Mouse (Mus musculus) liver, embryonic 12.5 days (tissue): ENCODE measurements around the gene Morc4. TPM values are rescaled to one million over a fixed set of nuclear protein-coding genes. Genes with fewer than 3 reads are reported as not detected.

ENCODE experiments used
- ATAC-seq: fragments of 200-750 bp; cut with Nextera tagmentation; 2 replicates; pipeline ENCODE4 v1.8.0; 2017; ENCODE audit warnings: moderate number of reproducible peaks, mild to moderate bottlenecking, moderate library complexity
- H3K27ac ChIP-seq: fragments of 300-500 bp; sonication (generic); 2 replicates; pipeline ENCODE4 v1.5.1; 2016; ENCODE audit warnings: mild to moderate bottlenecking
- H3K27me3 ChIP-seq: fragments of 300-500 bp; sonication (generic); replicated peaks from 2 replicates; pipeline ENCODE4 v1.6.1; 2016; ENCODE audit warnings: mild to moderate bottlenecking, moderate library complexity
- H3K36me3 ChIP-seq: fragments of 300-500 bp; sonication (generic); 2 replicates; pipeline ENCODE4 v1.6.1; 2016; ENCODE audit warnings: mild to moderate bottlenecking, moderate library complexity
- H3K4me1 ChIP-seq: fragments of 300-500 bp; sonication (generic); 2 replicates; pipeline ENCODE4 v1.6.1; 2016
- H3K4me2 ChIP-seq: fragments of 300-500 bp; sonication (generic); 2 replicates; pipeline ENCODE4 v1.6.1; 2016; ENCODE audit warnings: mild to moderate bottlenecking, moderate library complexity
- H3K4me3 ChIP-seq: fragments of 300-500 bp; sonication (generic); 2 replicates; pipeline ENCODE4 v1.5.1; 2016; ENCODE audit warnings: mild to moderate bottlenecking, moderate library complexity
- H3K9ac ChIP-seq: fragments of 300-500 bp; sonication (generic); 2 replicates; pipeline ENCODE4 v1.6.1; 2016; ENCODE audit warnings: mild to moderate bottlenecking, moderate library complexity
- H3K9me3 ChIP-seq: fragments of 300-500 bp; sonication (generic); replicated peaks from 2 replicates; pipeline ENCODE4 v1.6.1; 2016; ENCODE audit warnings: mild to moderate bottlenecking, moderate library complexity
- WGBS: fragments of 180-500 bp; shearing (Covaris S2); methylation state at CpG from one replicate; pipeline ENCODE4 v1.1.7; 2016; ENCODE audit not compliant: insufficient replicate concordance; 5-methylcytosine and 5-hydroxymethylcytosine counted together
- polyA plus RNA-seq: library from polyadenylated mRNA; unstranded; fragments of >200 nt; fragmentation: Nextera tagmentation; extraction: Ambion mirVana; gene quantifications from 2 replicates; pipeline ENCODE4 v1.2.1, GENCODE M21; 2016

Gene Morc4
- polyA plus RNA-seq, 1 experiment from 2014 or later = 16.2 TPM

DNA sequence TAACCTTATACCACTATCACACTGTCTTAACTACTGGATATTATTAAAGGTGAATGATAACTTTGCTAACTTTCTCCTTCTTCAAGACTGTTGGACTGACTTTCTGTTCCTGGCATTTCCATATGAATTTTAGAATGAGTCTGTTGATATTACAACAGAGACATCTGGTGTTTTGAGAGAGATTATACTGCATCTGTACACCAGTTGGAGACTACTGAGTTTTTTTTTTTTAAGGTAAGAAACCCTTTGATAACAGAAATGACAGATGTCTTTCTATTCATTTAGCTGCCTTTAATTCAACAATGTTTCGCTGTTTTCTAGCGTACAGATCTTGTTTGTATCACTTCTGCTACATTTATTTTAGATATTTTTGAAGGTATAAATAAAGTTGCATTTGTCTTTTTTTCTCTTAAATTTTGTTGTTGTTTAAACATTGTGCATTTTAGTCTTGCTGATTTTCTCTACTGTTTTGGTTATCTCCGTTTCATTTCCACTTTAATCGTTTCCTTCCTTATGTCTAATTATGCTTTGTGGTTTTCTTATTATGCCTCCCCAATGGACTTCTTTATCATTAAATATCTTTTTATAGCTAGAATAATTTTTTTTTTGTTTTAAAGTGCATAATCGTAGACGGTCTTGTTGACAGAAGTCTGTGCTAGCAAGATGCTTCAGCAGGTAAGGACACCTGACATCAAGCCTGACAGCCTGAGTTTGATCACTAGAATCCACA, 42.9 kb downstream of the Morc4 start:
- no peak overlapping the region for H3K27ac ChIP-seq
- H3K9ac ChIP-seq = no peak overlapping the region
- no peaks in the 10 kb centered on the region for H3K36me3 ChIP-seq
- H3K9me3 ChIP-seq = no peaks in the 10 kb centered on the region
- no peaks in the 10 kb centered on the region for H3K27me3 ChIP-seq
- peaks cover 12% of the 10 kb centered on the region; the same call in 1 of the 2 replicates for H3K4me1 ChIP-seq
- no peak for ATAC-seq
- H3K4me3 ChIP-seq = no peak overlapping the region
- H3K4me2 ChIP-seq = no peak overlapping the region
- 77% methylated on average over 6 of the region's 6 CpGs for WGBS

- H3K36me3 ChIP-seq = no peaks in the 10 kb centered on the region
- ATAC-seq = no peak
- no peaks in the 10 kb centered on the region for H3K27me3 ChIP-seq
- no peak overlapping the region for H3K27ac ChIP-seq
- WGBS = 26% methylated on average over 4 of the region's 4 CpGs
- no peak overlapping the region for H3K9ac ChIP-seq
- no peak overlapping the region for H3K4me2 ChIP-seq
- no peaks in the 10 kb centered on the region for H3K9me3 ChIP-seq
- H3K4me3 ChIP-seq = no peak overlapping the region
- H3K4me1 ChIP-seq = peaks cover 12% of the 10 kb centered on the region; the same call in 1 of the 2 replicates
Measured at GRCm38 (mm10) chrX:139826926-139827325, 44.6 kb downstream of the Morc4 start.

GRCm38 (mm10) chrX:139825402-139825801, 46.1 kb downstream of the Morc4 start:
- no peak overlapping the region for H3K9ac ChIP-seq
- H3K4me2 ChIP-seq = no peak overlapping the region
- no peak overlapping the region for H3K4me3 ChIP-seq
- H3K36me3 ChIP-seq = no peaks in the 10 kb centered on the region
- no peaks in the 10 kb centered on the region for H3K9me3 ChIP-seq
- no peak overlapping the region for H3K27ac ChIP-seq
- WGBS = 85% methylated on average over 1 of the region's 1 CpGs
- H3K4me1 ChIP-seq = peaks cover 12% of the 10 kb centered on the region; the same call in 1 of the 2 replicates
- no peak for ATAC-seq
- H3K27me3 ChIP-seq = no peaks in the 10 kb centered on the region

DNA sequence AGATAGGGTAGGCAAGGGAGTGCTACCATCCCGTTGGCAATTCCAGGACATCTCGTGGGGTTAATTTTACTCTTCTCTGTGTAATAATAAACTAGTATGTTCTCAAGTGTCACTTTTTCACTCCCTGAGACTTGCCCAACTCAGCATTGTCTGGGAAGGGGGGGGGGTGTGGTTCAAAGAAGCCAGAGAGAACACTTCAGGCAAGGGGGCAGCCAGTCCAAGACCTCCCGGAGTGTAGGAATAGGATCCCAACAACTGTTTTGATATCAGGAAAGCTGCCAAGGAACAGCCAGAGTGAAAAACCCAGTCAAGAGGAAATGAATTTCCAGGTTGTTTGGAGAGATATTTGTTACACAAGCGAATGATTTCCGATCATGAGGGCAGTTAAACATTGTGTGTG, 56.3 kb downstream of the Morc4 start:
- no peak overlapping the region for H3K9ac ChIP-seq
- no peaks in the 10 kb centered on the region for H3K9me3 ChIP-seq
- H3K27ac ChIP-seq = no peak overlapping the region
- H3K36me3 ChIP-seq = no peaks in the 10 kb centered on the region
- no peak for ATAC-seq
- no peak overlapping the region for H3K4me3 ChIP-seq
- no peaks in the 10 kb centered on the region; the same call in 1 of the 2 replicates for H3K27me3 ChIP-seq
- H3K4me1 ChIP-seq = peaks cover 38% of the 10 kb centered on the region
- H3K4me2 ChIP-seq = no peak overlapping the region
- 63% methylated on average over 5 of the region's 5 CpGs for WGBS

DNA sequence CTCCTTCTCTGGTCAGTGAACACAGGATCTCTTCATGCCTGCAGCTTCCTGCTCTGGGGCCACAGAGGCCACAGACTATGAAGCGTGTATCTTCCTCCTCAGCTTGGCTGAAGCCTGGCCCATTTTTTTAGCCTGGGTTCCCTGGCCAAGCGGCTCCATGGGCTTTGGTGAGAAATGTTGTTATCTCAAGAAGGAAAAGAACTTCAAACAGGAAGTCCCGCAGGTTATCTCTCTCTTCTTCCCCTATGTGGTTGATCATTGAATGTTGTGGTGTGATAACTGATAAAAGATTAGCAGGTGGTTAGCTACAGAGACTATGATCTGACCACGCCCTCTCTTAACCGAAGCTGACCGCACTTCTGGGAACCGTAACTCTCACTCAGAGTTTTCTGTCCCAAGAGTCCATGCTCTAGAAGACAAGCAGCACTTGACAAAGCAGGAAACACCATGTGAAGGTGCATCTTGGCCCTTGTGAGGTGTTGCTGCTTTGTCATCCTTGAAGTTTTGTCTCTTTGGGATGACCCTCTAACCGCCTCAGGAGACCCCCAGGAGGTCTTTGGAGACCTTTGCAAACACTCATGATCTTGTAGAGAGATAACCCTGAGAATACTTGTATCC, 57.4 kb downstream of the Morc4 start:
- Histone ChIP-seq H3K4me2 (peak overlapping the region; percentile 53), H3K4me1 (peaks cover 38% of the 10 kb centered on the region), H3K27me3 (peaks cover 8% of the 10 kb centered on the region; the same call in 1 of the 2 replicates), H3K9me3 (no peaks in the 10 kb centered on the region), H3K36me3 (no peaks in the 10 kb centered on the region), H3K4me3 (peak overlapping the region; percentile 5; the same call in 1 of the 2 replicates), H3K27ac (peak overlapping the region; percentile 76), H3K9ac (0 out of 2 replicates have a peak overlapping the region, but pooled peaks have one; percentile 41)
- WGBS = 31% methylated on average over 8 of the region's 8 CpGs
- peak; percentile 86 for ATAC-seq

GRCm38 (mm10) chrX:139813299-139814002, 58.0 kb downstream of the Morc4 start:
- peak; percentile 72 for ATAC-seq
- Histone ChIP-seq H3K4me2 (peak overlapping the region; percentile 53), H3K27me3 (peaks cover 13% of the 10 kb centered on the region; the same call in 1 of the 2 replicates), H3K4me3 (peak overlapping the region; percentile 5; the same call in 1 of the 2 replicates), H3K36me3 (no peaks in the 10 kb centered on the region), H3K9me3 (no peaks in the 10 kb centered on the region), H3K27ac (peak overlapping the region; percentile 76; the same call in 1 of the 2 replicates), H3K9ac (0 out of 2 replicates have a peak overlapping the region, but pooled peaks have one; percentile 41), H3K4me1 (peaks cover 38% of the 10 kb centered on the region)
- WGBS = 27% methylated on average over 9 of the region's 9 CpGs

DNA sequence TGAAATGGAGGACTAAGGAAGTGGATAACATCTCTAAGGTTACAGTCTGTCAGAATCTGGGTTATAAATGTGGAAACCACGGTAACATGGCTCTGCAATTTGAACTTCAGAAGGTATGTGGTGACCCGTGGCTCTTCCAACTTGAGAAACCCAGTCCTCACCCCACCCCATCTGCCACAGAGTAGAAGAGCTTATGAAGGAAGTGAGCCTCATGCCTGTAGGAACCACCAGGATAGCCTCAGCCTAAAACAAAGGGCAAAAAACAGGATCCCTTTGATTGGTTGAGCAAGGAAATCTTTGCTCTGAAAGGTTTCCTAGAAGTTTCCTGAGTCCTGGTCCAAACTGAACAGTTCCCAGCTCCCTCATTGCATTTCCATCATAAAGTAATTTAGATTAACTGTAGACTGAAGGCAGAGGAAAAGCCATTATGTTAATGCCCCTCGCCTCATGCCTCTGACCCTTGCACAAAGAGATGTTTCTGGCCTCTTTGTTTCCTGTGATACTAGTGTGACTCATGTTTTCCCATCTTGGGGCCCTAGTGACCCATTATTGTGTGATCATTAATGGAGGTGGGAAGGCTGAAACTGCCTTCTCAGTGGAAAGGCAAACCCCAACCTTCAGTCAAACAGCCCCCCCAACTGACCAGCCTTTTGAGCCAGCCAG, 58.7 kb downstream of the Morc4 start:
- no peaks in the 10 kb centered on the region for H3K36me3 ChIP-seq
- ATAC-seq = no peak
- no peak overlapping the region for H3K4me2 ChIP-seq
- no peak overlapping the region for H3K4me3 ChIP-seq
- peaks cover 38% of the 10 kb centered on the region for H3K4me1 ChIP-seq
- H3K27ac ChIP-seq = no peak overlapping the region
- H3K9ac ChIP-seq = no peak overlapping the region
- WGBS = 35% methylated on average over 3 of the region's 3 CpGs
- H3K27me3 ChIP-seq = peaks cover 13% of the 10 kb centered on the region; the same call in 1 of the 2 replicates
- no peaks in the 10 kb centered on the region for H3K9me3 ChIP-seq

DNA sequence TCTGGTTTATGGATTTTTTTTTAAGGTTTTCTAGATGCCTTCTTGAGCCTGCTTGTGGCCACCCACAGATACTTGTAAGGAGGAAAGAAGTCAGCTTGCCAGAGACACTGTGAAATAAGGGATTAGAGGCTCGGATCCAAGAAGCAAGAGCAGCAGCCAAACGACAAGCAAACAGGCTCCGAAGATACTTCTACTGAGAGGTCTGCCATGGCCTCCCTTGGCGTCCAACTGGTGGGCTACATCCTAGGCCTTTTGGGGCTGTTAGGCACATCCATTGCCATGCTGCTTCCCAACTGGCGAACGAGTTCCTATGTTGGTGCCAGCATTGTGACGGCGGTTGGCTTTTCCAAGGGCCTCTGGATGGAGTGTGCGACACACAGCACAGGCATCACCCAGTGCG, 63.0 kb downstream of the Morc4 start:
- Histone ChIP-seq H3K4me1 (peaks cover 12% of the 10 kb centered on the region), H3K27me3 (peaks cover 13% of the 10 kb centered on the region; the same call in 1 of the 2 replicates), H3K4me2 (no peak overlapping the region), H3K27ac (no peak overlapping the region), H3K9me3 (no peaks in the 10 kb centered on the region), H3K36me3 (no peaks in the 10 kb centered on the region), H3K9ac (no peak overlapping the region), H3K4me3 (no peak overlapping the region)
- ATAC-seq = no peak
- 79% methylated on average over 10 of the region's 10 CpGs for WGBS

DNA sequence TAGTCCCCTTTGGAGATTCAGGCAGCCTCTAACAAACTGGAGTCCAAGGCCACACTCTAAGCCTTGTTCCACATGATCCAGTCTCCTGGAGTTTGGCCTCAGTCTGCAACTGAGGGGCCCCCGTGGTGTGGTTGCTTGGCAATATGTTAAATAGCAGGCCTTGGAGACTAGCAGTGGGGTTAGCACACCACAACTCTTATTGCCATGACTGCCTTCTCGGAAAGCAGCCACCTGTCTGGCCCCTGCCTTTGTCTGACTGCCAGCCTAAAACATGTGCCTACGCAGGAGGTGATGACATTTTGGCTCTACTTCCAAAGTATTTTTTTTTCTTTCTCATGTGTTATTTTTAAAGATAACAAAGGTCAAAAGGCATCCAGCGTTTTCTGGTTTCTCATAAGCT, 63.4 kb downstream of the Morc4 start:
- 64% methylated on average over 4 of the region's 4 CpGs for WGBS
- no peak overlapping the region for H3K27ac ChIP-seq

DNA sequence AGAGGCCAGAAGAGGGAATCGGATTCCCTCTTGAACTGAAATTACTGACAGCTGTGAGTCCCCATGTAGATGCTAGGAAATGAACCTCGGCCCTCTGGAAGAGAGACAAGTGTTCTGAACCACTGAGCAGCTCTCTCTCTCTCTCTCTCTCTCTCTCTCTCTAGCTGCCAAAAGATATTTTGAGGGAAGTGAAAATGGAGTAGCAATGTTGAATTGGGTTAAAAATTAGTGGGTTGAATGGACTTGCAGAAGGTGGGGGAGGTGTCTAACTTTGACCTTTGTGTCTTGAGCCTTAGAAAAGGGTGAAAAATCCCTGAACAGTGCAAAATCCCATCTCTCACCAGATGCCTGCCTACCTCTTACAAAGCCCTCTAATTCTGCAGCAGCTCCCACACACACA, 64.1 kb downstream of the Morc4 start:
- 62% methylated on average over 2 of the region's 2 CpGs for WGBS
- H3K4me2 ChIP-seq = no peak overlapping the region
- H3K9me3 ChIP-seq = no peaks in the 10 kb centered on the region
- no peak for ATAC-seq
- no peak overlapping the region for H3K27ac ChIP-seq
- peaks cover 13% of the 10 kb centered on the region; the same call in 1 of the 2 replicates for H3K27me3 ChIP-seq
- H3K36me3 ChIP-seq = no peaks in the 10 kb centered on the region
- no peak overlapping the region for H3K4me3 ChIP-seq
- H3K9ac ChIP-seq = no peak overlapping the region
- peaks cover under 1% of the 10 kb centered on the region; the same call in 1 of the 2 replicates for H3K4me1 ChIP-seq

More for the DNA sequence above, 63.4 kb downstream of the Morc4 start:
- no peaks in the 10 kb centered on the region for H3K36me3 ChIP-seq
- peaks cover 8% of the 10 kb centered on the region for H3K4me1 ChIP-seq
- ATAC-seq = no peak
- peaks cover 13% of the 10 kb centered on the region; the same call in 1 of the 2 replicates for H3K27me3 ChIP-seq
- H3K9ac ChIP-seq = no peak overlapping the region
- no peaks in the 10 kb centered on the region for H3K9me3 ChIP-seq
- H3K4me2 ChIP-seq = no peak overlapping the region
- H3K4me3 ChIP-seq = no peak overlapping the region

GRCm38 (mm10) chrX:139805918-139806317, 65.6 kb downstream of the Morc4 start:
- no peak overlapping the region for H3K4me3 ChIP-seq
- no peak overlapping the region for H3K27ac ChIP-seq
- no peaks in the 10 kb centered on the region for H3K9me3 ChIP-seq
- no peaks in the 10 kb centered on the region for H3K36me3 ChIP-seq
- no peak overlapping the region for H3K4me2 ChIP-seq
- H3K27me3 ChIP-seq = peaks cover 17% of the 10 kb centered on the region; the same call in 1 of the 2 replicates
- no peak for ATAC-seq
- no peaks in the 10 kb centered on the region for H3K4me1 ChIP-seq
- 75% methylated on average over 4 of the region's 4 CpGs for WGBS
- H3K9ac ChIP-seq = no peak overlapping the region
